Mouse (Mus musculus): ENCODE data around the gene Rp9. TPM values are rescaled to one million over a fixed set of nuclear protein-coding genes. Genes with fewer than 3 reads are reported as not detected.
A peak's percentile ranks its signal among the peaks of the same experiment; 100 is the strongest.
"Not testable (repeated sequence)": the region's sequence is repeated elsewhere in the genome, so short reads cannot be mapped to it uniquely, and the experiment has no call there.

Rp9 gene
- total RNA-seq, 4 experiments from 2014 or later, result 41.3 to 47.6 (median 45.0) TPM

GRCm38 (mm10) chr9:22461946-22462345 lies 7.6 kb downstream of the Rp9 start:
- peak; percentile 48 for DNase-seq (ENCODE audit: low spot score)

GRCm38 (mm10) chr9:22457142-22457835 lies 12.3 kb downstream of the Rp9 start:
- DNase-seq (ENCODE audit: low spot score), result no peak

- no peak for DNase-seq (ENCODE audit: low spot score)
Measured at GRCm38 (mm10) chr9:22455041-22455440, 14.5 kb downstream of the Rp9 start.

GRCm38 (mm10) chr9:22453990-22454389 lies 15.6 kb downstream of the Rp9 start, which contains the start of gene Gm17545:
Gm17545 (plus strand) TSS chr9:22454290.
- not testable (repeated sequence) for DNase-seq (ENCODE audit: low spot score)

- no peak for DNase-seq (ENCODE audit: low spot score)
Measured at GRCm38 (mm10) chr9:22453501-22453924, 16.0 kb downstream of the Rp9 start.

- DNase-seq (ENCODE audit: low spot score), result no peak
Measured at GRCm38 (mm10) chr9:22452697-22453096, 16.8 kb downstream of the Rp9 start.

- no peak for DNase-seq (ENCODE audit: low spot score)
Measured at GRCm38 (mm10) chr9:22449209-22449608, 20.3 kb downstream of the Rp9 start.

- DNase-seq (ENCODE audit: low spot score), result no peak
Measured at GRCm38 (mm10) chr9:22448420-22448819, 21.1 kb downstream of the Rp9 start.

GRCm38 (mm10) chr9:22447213-22447612 lies 22.3 kb downstream of the Rp9 start:
- DNase-seq (ENCODE audit: low spot score), result no peak

- DNase-seq (ENCODE audit: low spot score), result no peak
Measured at GRCm38 (mm10) chr9:22445123-22445522, 24.4 kb downstream of the Rp9 start.

GRCm38 (mm10) chr9:22443157-22443556 lies 26.4 kb downstream of the Rp9 start:
- no peak for DNase-seq (ENCODE audit: low spot score)

- DNase-seq (ENCODE audit: low spot score), result no peak
Measured at GRCm38 (mm10) chr9:22438826-22439225, 30.7 kb downstream of the Rp9 start.

GRCm38 (mm10) chr9:22434101-22434500 lies 35.4 kb downstream of the Rp9 start:
- DNase-seq (ENCODE audit: low spot score), result no peak

- no peak for DNase-seq (ENCODE audit: low spot score)
Measured at GRCm38 (mm10) chr9:22433221-22433620, 36.3 kb downstream of the Rp9 start.

GRCm38 (mm10) chr9:22430315-22430840 lies 39.2 kb downstream of the Rp9 start:
- DNase-seq (ENCODE audit: low spot score), result no peak

GRCm38 (mm10) chr9:22429533-22430241 lies 39.9 kb downstream of the Rp9 start:
- no peak for DNase-seq (ENCODE audit: low spot score)

GRCm38 (mm10) chr9:22428666-22429410 lies 40.7 kb downstream of the Rp9 start:
- DNase-seq (ENCODE audit: low spot score), result no peak

- no peak for DNase-seq (ENCODE audit: low spot score)
Measured at GRCm38 (mm10) chr9:22428028-22428665, 41.4 kb downstream of the Rp9 start.

- DNase-seq (ENCODE audit: low spot score), result no peak
Measured at GRCm38 (mm10) chr9:22424719-22425118, 44.8 kb downstream of the Rp9 start.

- DNase-seq (ENCODE audit: low spot score), result no peak
Measured at GRCm38 (mm10) chr9:22424196-22424595, 45.3 kb downstream of the Rp9 start.

GRCm38 (mm10) chr9:22423507-22423906 lies 46.0 kb downstream of the Rp9 start:
- DNase-seq (ENCODE audit: low spot score), result no peak

GRCm38 (mm10) chr9:22422559-22422958 lies 47.0 kb downstream of the Rp9 start:
- DNase-seq (ENCODE audit: low spot score), result no peak
